Mouse (Mus musculus) gonadal fat pad, adult 2 months (tissue): ENCODE results near the gene Syne3. TPM values are rescaled to one million over a fixed set of nuclear protein-coding genes. Genes with fewer than 3 reads are reported as not detected.
A peak's percentile ranks its signal among the peaks of the same experiment; 100 is the strongest.

Experiments used
- DNase-seq: peaks from one replicate; pipeline ENCODE4 v3.0.0-alpha.2; 2012; ENCODE audit warnings: low read depth
- polyA plus RNA-seq: library from polyadenylated mRNA; depleted of rRNA; stranded (reverse); fragments of >200 nt; gene quantifications from 2 replicates; pipeline ENCODE4 v1.2.3, GENCODE M21; 2012; rRNA removed

Syne3 gene
- 3.4 TPM in 2 replicates for polyA plus RNA-seq

GRCm38 (mm10) chr12:105009370-105010212, at the start of gene Syne3:
Syne3 (minus strand) TSS chr12:105009809.
- DNase-seq = no peak

GRCm38 (mm10) chr12:105055308-105055707, 45.7 kb upstream of the Syne3 start:
- DNase-seq = no peak

- no peak for DNase-seq
These were observed 44.4 kb upstream of the Syne3 start for GRCm38 (mm10) chr12:105054041-105054440.

- no peak for DNase-seq
These were observed 41.3 kb upstream of the Syne3 start for GRCm38 (mm10) chr12:105050898-105051297.

- no peak for DNase-seq
These were observed 40.2 kb upstream of the Syne3 start for GRCm38 (mm10) chr12:105049813-105050212.

GRCm38 (mm10) chr12:105048301-105048863, 38.8 kb upstream of the Syne3 start:
- no peak for DNase-seq

- no peak for DNase-seq
These were observed 35.2 kb upstream of the Syne3 start for GRCm38 (mm10) chr12:105044775-105045174.

- DNase-seq = no peak
These were observed 33.5 kb upstream of the Syne3 start for GRCm38 (mm10) chr12:105043081-105043480.

GRCm38 (mm10) chr12:105040950-105041349, 31.3 kb upstream of the Syne3 start:
- DNase-seq = no peak

- DNase-seq = no peak
These were observed 30.1 kb upstream of the Syne3 start for GRCm38 (mm10) chr12:105039578-105040289.

- DNase-seq = no peak
These were observed 29.3 kb upstream of the Syne3 start for GRCm38 (mm10) chr12:105038918-105039317.

- DNase-seq = no peak
These were observed 28.6 kb upstream of the Syne3 start for GRCm38 (mm10) chr12:105038211-105038610.

- DNase-seq = no peak
These were observed 24.6 kb upstream of the Syne3 start for GRCm38 (mm10) chr12:105034130-105034769.

GRCm38 (mm10) chr12:105032832-105033775, 23.5 kb upstream of the Syne3 start:
- DNase-seq = no peak

GRCm38 (mm10) chr12:105032147-105032831, 22.7 kb upstream of the Syne3 start, which contains the start of gene Glrx5:
Glrx5 (plus strand) TSS chr12:105032688.
- DNase-seq = peak; percentile 99

GRCm38 (mm10) chr12:105031081-105032058, 21.8 kb upstream of the Syne3 start:
- DNase-seq = no peak

GRCm38 (mm10) chr12:105029890-105030289, 20.3 kb upstream of the Syne3 start:
- DNase-seq = no peak

GRCm38 (mm10) chr12:105027323-105027991, 17.8 kb upstream of the Syne3 start:
- no peak for DNase-seq
